Mouse (Mus musculus): ENCODE results near the gene Heatr4. TPM values are rescaled to one million over a fixed set of nuclear protein-coding genes. Genes with fewer than 3 reads are reported as not detected.
"Not testable (repeated sequence)": the region's sequence is repeated elsewhere in the genome, so short reads cannot be mapped to it uniquely, and the experiment has no call there.

Heatr4 gene
- not detected in 2 replicates for polyA plus RNA-seq (2014; fragmentation: Nextera tagmentation; extraction: Ambion mirVana)

DNA sequence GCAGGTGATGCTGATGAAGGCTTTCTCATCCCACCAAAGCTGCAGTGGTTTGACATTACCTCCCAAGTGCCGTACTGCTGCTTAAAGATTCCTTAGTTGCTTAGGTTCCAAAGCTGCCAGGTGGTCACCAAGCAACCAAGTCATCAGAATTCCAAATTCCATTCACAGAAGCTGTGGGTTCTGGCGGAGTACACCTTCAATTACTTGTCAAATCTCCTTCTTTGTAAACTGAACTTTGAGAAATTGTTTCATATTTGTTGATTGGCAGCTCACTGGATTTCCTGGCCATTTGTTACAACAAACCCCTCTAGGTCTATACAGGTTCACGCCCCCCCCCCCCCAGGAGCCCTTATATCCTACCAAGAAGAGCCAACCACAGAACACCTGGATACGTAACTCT, at the start of gene Heatr4:
TSS of gene Heatr4 (minus strand) at position 101 of the 400 bp plus-strand sequence.
- ATAC-seq (ENCODE audit: insufficient read depth) (no peak), DNase-seq (no peak)
- Histone ChIP-seq H3K27ac (ENCODE audit: low read depth) (no peak within 1 kb of the TSS), H3K27me3 (ENCODE audit: insufficient read depth, low read length) (no peaks in the 10 kb centered on the region), H3K4me2 (no peak within 1 kb of the TSS), H3K9me3 (ENCODE audit: low read depth, low read length) (no peaks in the 10 kb centered on the region), H3K36me3 (ENCODE audit: insufficient read depth) (no peaks in the 10 kb centered on the region), H3K4me3 (ENCODE audit: low read depth, low read length) (no peak within 1 kb of the TSS), H3K9ac (no peak within 1 kb of the TSS), H3K4me1 (ENCODE audit: insufficient read depth) (peaks cover 8% of the 10 kb centered on the region)
- TF ChIP-seq CTCF (IDR thresholded peaks at IDR 0.05; ENCODE audit: low read depth): no peak
- WGBS: 71% methylated on average over 4 of the region's 4 CpGs

DNA sequence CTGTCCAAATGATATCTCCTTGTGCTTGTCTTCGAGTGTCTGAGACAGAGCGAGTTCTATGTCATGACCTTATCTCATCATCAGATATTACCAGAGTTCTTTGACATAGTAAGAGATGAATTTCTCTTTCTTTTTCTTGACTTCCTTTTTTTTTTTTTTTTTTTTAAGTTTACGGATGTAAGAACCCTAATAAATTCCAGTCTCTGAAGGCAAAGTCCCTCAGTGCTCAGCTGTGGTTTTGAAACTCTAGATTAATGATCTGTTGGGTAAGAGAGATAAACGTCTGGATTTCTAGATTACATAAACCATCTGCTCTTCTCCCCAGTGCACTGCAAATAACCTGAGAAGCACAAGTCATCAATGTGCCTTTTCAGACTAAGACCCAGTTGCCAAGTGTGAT, 49.5 kb upstream of the Heatr4 start:
- peak; percentile 41 for DNase-seq
- Histone ChIP-seq H3K9me3 (ENCODE audit: low read depth, low read length) (no peaks in the 10 kb centered on the region), H3K27me3 (ENCODE audit: insufficient read depth, low read length) (no peaks in the 10 kb centered on the region), H3K36me3 (ENCODE audit: insufficient read depth) (no peaks in the 10 kb centered on the region), H3K4me2 (no peak overlapping the region), H3K27ac (ENCODE audit: low read depth) (no peak overlapping the region), H3K4me1 (ENCODE audit: insufficient read depth) (no peaks in the 10 kb centered on the region), H3K9ac (no peak overlapping the region), H3K4me3 (ENCODE audit: low read depth, low read length) (no peak overlapping the region)
- no peak for TF ChIP-seq CTCF (IDR thresholded peaks at IDR 0.05; ENCODE audit: low read depth)
- ATAC-seq (ENCODE audit: insufficient read depth): no peak
- 25% methylated on average over 4 of the region's 4 CpGs for WGBS

GRCm38 (mm10) chr12:84033302-84033701, 48.6 kb upstream of the Heatr4 start:
- H3K4me1 ChIP-seq (ENCODE audit: insufficient read depth); H3K9ac ChIP-seq; H3K9me3 ChIP-seq (ENCODE audit: low read depth, low read length); H3K36me3 ChIP-seq (ENCODE audit: insufficient read depth); H3K27me3 ChIP-seq (ENCODE audit: insufficient read depth, low read length); DNase-seq; H3K27ac ChIP-seq (ENCODE audit: low read depth); H3K4me3 ChIP-seq (ENCODE audit: low read depth, low read length); H3K4me2 ChIP-seq; ATAC-seq (ENCODE audit: insufficient read depth): not testable (repeated sequence)
- 70% methylated on average over 2 of the region's 2 CpGs for WGBS

DNA sequence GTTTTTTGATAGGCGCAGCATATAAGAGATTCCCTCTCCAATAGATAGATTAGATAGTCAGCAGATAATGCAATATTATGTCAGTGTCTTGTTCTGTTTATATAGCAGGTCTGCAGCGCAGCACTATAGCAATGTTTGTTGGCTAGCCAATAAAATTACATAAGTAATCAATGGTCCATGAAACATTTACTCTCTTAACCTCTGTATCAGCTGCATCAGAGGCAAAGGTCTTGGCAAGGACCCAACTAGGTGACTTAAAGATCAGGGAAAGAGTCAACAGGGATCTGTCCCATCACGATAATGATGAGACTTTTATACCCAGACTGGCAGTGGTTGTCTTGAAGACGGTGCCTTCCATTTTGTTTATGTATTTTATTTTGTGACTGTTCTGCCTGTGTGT, 48.2 kb upstream of the Heatr4 start:
- Histone ChIP-seq H3K4me3 (ENCODE audit: low read depth, low read length) (no peak overlapping the region), H3K9me3 (ENCODE audit: low read depth, low read length) (no peaks in the 10 kb centered on the region), H3K4me2 (no peak overlapping the region), H3K27me3 (ENCODE audit: insufficient read depth, low read length) (no peaks in the 10 kb centered on the region), H3K36me3 (ENCODE audit: insufficient read depth) (no peaks in the 10 kb centered on the region), H3K4me1 (ENCODE audit: insufficient read depth) (no peaks in the 10 kb centered on the region), H3K9ac (no peak overlapping the region), H3K27ac (ENCODE audit: low read depth) (no peak overlapping the region)
- WGBS: 81% methylated on average over 4 of the region's 4 CpGs
- no peak for TF ChIP-seq CTCF (IDR thresholded peaks at IDR 0.05; ENCODE audit: low read depth)
- DNase-seq (no peak), ATAC-seq (ENCODE audit: insufficient read depth) (no peak)

GRCm38 (mm10) chr12:84030659-84031332, 46.1 kb upstream of the Heatr4 start:
- Histone ChIP-seq H3K9ac (no peak overlapping the region), H3K27ac (ENCODE audit: low read depth) (no peak overlapping the region), H3K9me3 (ENCODE audit: low read depth, low read length) (no peaks in the 10 kb centered on the region), H3K4me2 (no peak overlapping the region), H3K27me3 (ENCODE audit: insufficient read depth, low read length) (no peaks in the 10 kb centered on the region), H3K36me3 (ENCODE audit: insufficient read depth) (no peaks in the 10 kb centered on the region), H3K4me3 (ENCODE audit: low read depth, low read length) (no peak overlapping the region), H3K4me1 (ENCODE audit: insufficient read depth) (no peaks in the 10 kb centered on the region)
- whole genome bisulfite sequencing: 63% methylated on average over 4 of the region's 4 CpGs
- DNase-seq (peak; percentile 91), ATAC-seq (ENCODE audit: insufficient read depth) (peak; percentile 74; the same call in 1 of the 2 replicates)
- peak; percentile 93 for TF ChIP-seq CTCF (IDR thresholded peaks at IDR 0.05; ENCODE audit: low read depth)

GRCm38 (mm10) chr12:84029043-84029442, 44.4 kb upstream of the Heatr4 start:
- not testable (repeated sequence) for DNase-seq

DNA sequence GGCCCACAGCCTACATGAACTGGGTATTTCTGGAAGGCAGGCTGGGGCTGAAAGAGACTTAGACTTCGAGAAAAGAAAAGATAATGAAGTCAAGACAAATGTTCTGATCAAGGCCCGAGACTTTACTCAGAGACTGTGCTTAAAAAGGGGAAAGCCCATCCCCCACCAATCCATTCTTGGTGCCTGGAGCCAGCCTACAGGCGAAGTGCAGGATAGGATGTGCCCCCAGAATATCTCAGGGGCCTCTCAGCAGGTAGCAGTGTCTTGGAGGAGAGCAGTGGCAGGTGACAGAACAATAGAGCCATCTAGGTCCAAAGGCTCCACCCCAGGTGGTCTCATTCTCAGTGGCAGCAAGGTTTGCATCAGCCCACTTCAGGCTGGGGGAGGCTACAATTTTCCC, 43.7 kb upstream of the Heatr4 start:
- not testable (repeated sequence) for H3K27ac ChIP-seq (ENCODE audit: low read depth); DNase-seq; H3K9ac ChIP-seq; H3K36me3 ChIP-seq (ENCODE audit: insufficient read depth); H3K4me2 ChIP-seq; ATAC-seq (ENCODE audit: insufficient read depth); H3K4me3 ChIP-seq (ENCODE audit: low read depth, low read length); H3K4me1 ChIP-seq (ENCODE audit: insufficient read depth); H3K9me3 ChIP-seq (ENCODE audit: low read depth, low read length); H3K27me3 ChIP-seq (ENCODE audit: insufficient read depth, low read length)
- WGBS: 56% methylated on average over 3 of the region's 3 CpGs

More at GRCm38 (mm10) chr12:84029043-84029442, 44.4 kb upstream of the Heatr4 start:
- H3K9ac ChIP-seq; ATAC-seq (ENCODE audit: insufficient read depth); H3K4me3 ChIP-seq (ENCODE audit: low read depth, low read length); H3K4me2 ChIP-seq; H3K36me3 ChIP-seq (ENCODE audit: insufficient read depth); H3K27me3 ChIP-seq (ENCODE audit: insufficient read depth, low read length); H3K9me3 ChIP-seq (ENCODE audit: low read depth, low read length); H3K27ac ChIP-seq (ENCODE audit: low read depth); H3K4me1 ChIP-seq (ENCODE audit: insufficient read depth): not testable (repeated sequence)
- WGBS: 100% methylated on average over 1 of the region's 1 CpGs

Measured in lung, embryonic 14.5 days (tissue).